Mouse (Mus musculus) brain, embryonic 18.5 days (tissue): ENCODE results near the gene Ryr1.

ENCODE experiments used
- DNase-seq: peaks from one replicate; pipeline ENCODE4 v3.0.0-alpha.2; 2012; ENCODE audit warnings: low read depth, low spot score

Ryr1 gene

GRCm38 (mm10) chr7:29037261-29037660 lies 87.7 kb downstream of the Ryr1 start:
- no peak for DNase-seq

GRCm38 (mm10) chr7:29032685-29033084 lies 92.3 kb downstream of the Ryr1 start:
- DNase-seq: no peak

- DNase-seq: no peak
These were observed 93.3 kb downstream of the Ryr1 start for GRCm38 (mm10) chr7:29031641-29032040.

GRCm38 (mm10) chr7:29029690-29030656 lies 95.0 kb downstream of the Ryr1 start:
- no peak for DNase-seq

- no peak for DNase-seq
These were observed 96.2 kb downstream of the Ryr1 start for GRCm38 (mm10) chr7:29028761-29029160.

- DNase-seq: no peak
These were observed 98.2 kb downstream of the Ryr1 start for GRCm38 (mm10) chr7:29026811-29027210.

- DNase-seq: no peak
These were observed 98.8 kb downstream of the Ryr1 start for GRCm38 (mm10) chr7:29026195-29026594.

GRCm38 (mm10) chr7:29025566-29025965 lies 99.4 kb downstream of the Ryr1 start:
- DNase-seq: no peak

- DNase-seq: no peak
These were observed 101.5 kb downstream of the Ryr1 start for GRCm38 (mm10) chr7:29023514-29023913.

- no peak for DNase-seq
These were observed 102.5 kb downstream of the Ryr1 start for GRCm38 (mm10) chr7:29022479-29022878.

- DNase-seq: no peak
These were observed 105.3 kb downstream of the Ryr1 start for GRCm38 (mm10) chr7:29019447-29020220.

GRCm38 (mm10) chr7:29017222-29017621 lies 107.8 kb downstream of the Ryr1 start:
- DNase-seq: no peak

- no peak for DNase-seq
These were observed 108.5 kb downstream of the Ryr1 start for GRCm38 (mm10) chr7:29016440-29016839.

- no peak for DNase-seq
These were observed 110.0 kb downstream of the Ryr1 start for GRCm38 (mm10) chr7:29014984-29015383.

GRCm38 (mm10) chr7:29008714-29009113 lies 116.3 kb downstream of the Ryr1 start:
- no peak for DNase-seq

GRCm38 (mm10) chr7:29008171-29008570 lies 116.8 kb downstream of the Ryr1 start:
- DNase-seq: no peak

GRCm38 (mm10) chr7:29007224-29008101 lies 117.5 kb downstream of the Ryr1 start:
- DNase-seq: no peak

- no peak for DNase-seq
These were observed 124.1 kb downstream of the Ryr1 start for GRCm38 (mm10) chr7:29000651-29001605.

- DNase-seq: no peak
These were observed 131.6 kb downstream of the Ryr1 start for GRCm38 (mm10) chr7:28993402-28993801.

GRCm38 (mm10) chr7:28992997-28993396 lies 132.0 kb downstream of the Ryr1 start:
- no peak for DNase-seq
